ENCODE assay signal across 9 mouse cellular contexts in the genomic region with DNA sequence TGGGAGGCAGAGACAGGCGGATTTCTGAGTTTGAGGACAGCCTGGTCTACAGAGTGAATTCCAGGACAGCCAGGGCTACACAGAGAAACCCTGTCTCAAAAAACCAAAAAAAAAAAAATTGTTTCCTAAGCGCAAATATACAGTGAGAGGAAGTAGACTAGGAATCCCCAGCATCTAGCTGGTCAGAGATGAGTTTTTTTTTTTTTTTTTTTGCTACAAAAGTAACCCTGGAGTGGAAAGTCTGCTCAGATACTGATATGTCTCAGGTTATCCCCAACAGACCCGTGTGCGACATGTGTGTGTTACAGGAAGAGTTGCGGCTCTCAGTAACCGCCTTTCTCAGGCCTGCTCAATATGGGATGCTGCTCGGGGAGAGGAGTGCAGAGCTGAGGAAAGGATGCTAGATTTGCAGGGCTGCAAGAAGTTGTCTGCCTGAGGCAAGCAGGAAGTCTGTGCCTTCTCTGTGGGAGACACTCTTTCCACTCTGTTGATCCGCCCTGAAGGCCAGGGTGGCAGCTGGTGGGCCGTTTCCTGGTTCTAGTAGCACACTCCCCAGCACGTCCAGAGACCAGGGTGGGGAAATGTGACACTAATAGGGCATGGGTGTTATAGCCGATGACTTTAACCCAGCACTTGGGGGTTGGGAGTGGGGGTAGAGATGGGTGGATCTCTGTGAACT. TPM values are rescaled to one million over a fixed set of nuclear protein-coding genes. Genes with fewer than 3 reads are reported as not detected.
A peak's percentile ranks its signal among the peaks of the same experiment; 100 is the strongest.
DNase-seq lines count a peak whose midpoint lies in the region; ATAC-seq and TF ChIP-seq lines count a peak whose summit lies in the region.
"Had no signal": no experiment of that assay in that cellular context is flagged by ENCODE, and none has a peak within 500 bp of the region (broad histone marks: within the 10 kb centered on the region; RNA-seq: fewer than 3 reads in every experiment).

No protein-coding gene starts in this region.

- H3K4me1 ChIP-seq in lung, embryonic 15.5 days: peaks cover 53% of the 10 kb centered on the region
- peaks cover 12% of the 10 kb centered on the region for H3K4me1 ChIP-seq in lung, adult 2 months (ENCODE audit: control insufficient read depth, insufficient read depth, low read length)
- H3K4me1 ChIP-seq in embryonic facial prominence, embryonic 13.5 days: peaks cover 20% of the 10 kb centered on the region

- 70% methylated on average over 11 of the region's 11 CpGs for WGBS in lung, embryonic 15.5 days
- 58% methylated on average over 11 of the region's 11 CpGs for WGBS in lung, adult 2 months
- 40% methylated on average over 11 of the region's 11 CpGs for WGBS in embryonic facial prominence, embryonic 13.5 days

- no peaks in the 10 kb centered on the region for H3K27me3 ChIP-seq in lung, embryonic 15.5 days
- H3K27me3 ChIP-seq in embryonic facial prominence, embryonic 13.5 days: no peaks in the 10 kb centered on the region

- H3K9me3 ChIP-seq in lung, embryonic 15.5 days: no peaks in the 10 kb centered on the region
- no peaks in the 10 kb centered on the region for H3K9me3 ChIP-seq in embryonic facial prominence, embryonic 13.5 days

- no peak overlapping the region for H3K4me3 ChIP-seq in lung, embryonic 15.5 days
- H3K4me3 ChIP-seq in lung, adult 2 months (replicated peaks; ENCODE audit: extremely low read depth, low read depth, low read length): no peak overlapping the region
- H3K4me3 ChIP-seq in embryonic facial prominence, embryonic 13.5 days: no peak overlapping the region

- no peak overlapping the region for H3K9ac ChIP-seq in lung, embryonic 15.5 days
- no peak overlapping the region for H3K9ac ChIP-seq in embryonic facial prominence, embryonic 13.5 days

- 0 out of 2 replicates have a peak overlapping the region, but pooled peaks have one; percentile 10 for H3K27ac ChIP-seq in lung, embryonic 15.5 days
- H3K27ac ChIP-seq in embryonic facial prominence, embryonic 13.5 days: peak overlapping the region; percentile 44
- H3K27ac ChIP-seq: hindbrain, postnatal 0 days had no signal

- no peak for ATAC-seq in lung, embryonic 15.5 days (ENCODE audit: borderline replicate concordance, extremely low read depth, low FRiP score, low TSS enrichment)
- ATAC-seq in embryonic facial prominence, embryonic 13.5 days (ENCODE audit: insufficient number of reproducible peaks, insufficient read depth, low FRiP score, low TSS enrichment, low read depth): no peak
- ATAC-seq in megakaryocyte, adult 5-6 weeks (ENCODE audit: poor library complexity, severe bottlenecking): peak; percentile 31; the same call in 1 of the 2 replicates
- ATAC-seq: hindbrain, postnatal 0 days had no signal

- no peak for TF ChIP-seq CTCF in lung, adult 2 months (IDR thresholded peaks at IDR 0.05; ENCODE audit: insufficient read depth, low read length)

- H3K4me2 ChIP-seq in lung, embryonic 15.5 days: no peak overlapping the region
- H3K4me2 ChIP-seq in embryonic facial prominence, embryonic 13.5 days: no peak overlapping the region

- H3K36me3 ChIP-seq in lung, embryonic 15.5 days: no peaks in the 10 kb centered on the region
- no peaks in the 10 kb centered on the region for H3K36me3 ChIP-seq in embryonic facial prominence, embryonic 13.5 days

- TF ChIP-seq POLR2A in lung, adult 2 months (IDR thresholded peaks at IDR 0.05; ENCODE audit: borderline replicate concordance, extremely low read depth, low read depth, low read length): no peak

- DNase-seq in lung, adult 2 months: no peak
- peak; percentile 48 to 63 for DNase-seq in thymus, postnatal 36 days
- DNase-seq in cerebellum, adult 8-10 months: no peak
- DNase-seq in layer of hippocampus, postnatal 14 days (ENCODE audit: low spot score in 2 of 2): no peak
- DNase-seq: adrenal gland, postnatal 10 days had no signal

RNA-seq across cellular contexts. Expression of a gene that starts 4.7 kb away (rescaled TPM):
- polyA plus RNA-seq in lung, embryonic 15.5 days (2015; fragmentation: Nextera tagmentation; extraction: Ambion mirVana): 7.5 and 8.7 TPM in 2 replicates
- 1.7 and 39.9 TPM in 2 replicates for polyA plus RNA-seq in lung, adult 2 months (2012; rRNA removed)
- 2.9 TPM in 2 replicates for polyA plus RNA-seq in embryonic facial prominence, embryonic 13.5 days (2015; fragmentation: Nextera tagmentation; extraction: Ambion mirVana)
- total RNA-seq in megakaryocyte, adult 5-6 weeks (2015): 0.45 TPM in 1 of 2 replicates, not detected in the other
- 0.20 TPM in 1 of 2 replicates, not detected in the other for total RNA-seq in megakaryocyte, adult 5-6 weeks (2017)
- under 1 TPM; 0.30 to 0.45 TPM for total RNA-seq in layer of hippocampus, postnatal 14 days (2021)

RNA-seq across cellular contexts. Expression of a gene that starts 18.2 kb away (rescaled TPM):
- 70.6 and 75.7 TPM in 2 replicates for polyA plus RNA-seq in lung, embryonic 15.5 days (2015; fragmentation: Nextera tagmentation; extraction: Ambion mirVana)
- 6.7 and 11.9 TPM in 2 replicates for polyA plus RNA-seq in lung, adult 2 months (2012; rRNA removed)
- polyA plus RNA-seq in embryonic facial prominence, embryonic 13.5 days (2015; fragmentation: Nextera tagmentation; extraction: Ambion mirVana): 53.5 and 57.6 TPM in 2 replicates
- 40.3 and 42.5 TPM in 2 replicates for total RNA-seq in megakaryocyte, adult 5-6 weeks (2015)
- total RNA-seq in megakaryocyte, adult 5-6 weeks (2017): 52.8 and 53.3 TPM in 2 replicates
- total RNA-seq in layer of hippocampus, postnatal 14 days (2021): 10 to 100 TPM; 10.7 to 11.2 TPM

RNA-seq across cellular contexts. Expression of a gene that starts 18.3 kb away (rescaled TPM):
- 17.0 and 19.9 TPM in 2 replicates for polyA plus RNA-seq in lung, embryonic 15.5 days (2015; fragmentation: Nextera tagmentation; extraction: Ambion mirVana)
- polyA plus RNA-seq in lung, adult 2 months (2012; rRNA removed): 64.4 and 82.6 TPM in 2 replicates
- polyA plus RNA-seq in embryonic facial prominence, embryonic 13.5 days (2015; fragmentation: Nextera tagmentation; extraction: Ambion mirVana): 16.0 and 18.9 TPM in 2 replicates
- total RNA-seq in megakaryocyte, adult 5-6 weeks (2015): 83.3 and 85.2 TPM in 2 replicates
- 32.8 and 47.1 TPM in 2 replicates for total RNA-seq in megakaryocyte, adult 5-6 weeks (2017)
- total RNA-seq in layer of hippocampus, postnatal 14 days (2021): 10 to 100 TPM; 30.3 to 42.0 TPM

RNA-seq across cellular contexts. Expression of a gene that starts 23.3 kb away (rescaled TPM):
- 3.6 and 3.8 TPM in 2 replicates for polyA plus RNA-seq in lung, embryonic 15.5 days (2015; fragmentation: Nextera tagmentation; extraction: Ambion mirVana)
- 0.24 and 1.3 TPM in 2 replicates for polyA plus RNA-seq in lung, adult 2 months (2012; rRNA removed)
- polyA plus RNA-seq in embryonic facial prominence, embryonic 13.5 days (2015; fragmentation: Nextera tagmentation; extraction: Ambion mirVana): 1.3 and 2.9 TPM in 2 replicates
- 3.2 and 5.3 TPM in 2 replicates for total RNA-seq in megakaryocyte, adult 5-6 weeks (2015)
- total RNA-seq in megakaryocyte, adult 5-6 weeks (2017): 4.4 and 14.3 TPM in 2 replicates
- under 1 TPM in 1 of 2 experiments, not detected in 1; 0.79 TPM for total RNA-seq in layer of hippocampus, postnatal 14 days (2021)

RNA-seq across cellular contexts. Expression of a gene that starts 26.7 kb away (rescaled TPM):
- 2.0 and 2.4 TPM in 2 replicates for polyA plus RNA-seq in lung, embryonic 15.5 days (2015; fragmentation: Nextera tagmentation; extraction: Ambion mirVana)
- polyA plus RNA-seq in lung, adult 2 months (2012; rRNA removed): 0.85 and 1.1 TPM in 2 replicates
- polyA plus RNA-seq in embryonic facial prominence, embryonic 13.5 days (2015; fragmentation: Nextera tagmentation; extraction: Ambion mirVana): 0.08 and 0.30 TPM in 2 replicates
- total RNA-seq in megakaryocyte, adult 5-6 weeks (2015): 0.38 TPM in 1 of 2 replicates, not detected in the other
- 0.37 and 0.40 TPM in 2 replicates for total RNA-seq in megakaryocyte, adult 5-6 weeks (2017)
- 1 to 10 TPM in 1 of 2 experiments, under 1 TPM in 1; 0.36 to 1.0 TPM for total RNA-seq in layer of hippocampus, postnatal 14 days (2021)

Comparison
In these comparisons a context has a peak if more than half of its experiments do, and no peak if none do; other contexts are left out.
1. DNase-seq: peak in thymus, postnatal 36 days (2 of 2); none in lung, adult 2 months (single experiment), cerebellum, adult 8-10 months (single experiment) and layer of hippocampus, postnatal 14 days (0 of 2).